Mouse (Mus musculus) WW6 (cell line): ENCODE results near the gene Gpr137b.
"Not testable (repeated sequence)": the region's sequence is repeated elsewhere in the genome, so short reads cannot be mapped to it uniquely, and the experiment has no call there.

ENCODE experiments used
- DNase-seq: peaks from one replicate; pipeline ENCODE4 v3.0.0-alpha.2; 2013; ENCODE audit warnings: low read depth, low spot score

The Gpr137b gene

GRCm38 (mm10) chr13:13366371-13366770 lies 27.4 kb downstream of the Gpr137b start:
- DNase-seq = not testable (repeated sequence)

GRCm38 (mm10) chr13:13363536-13363935 lies 30.3 kb downstream of the Gpr137b start:
- not testable (repeated sequence) for DNase-seq

GRCm38 (mm10) chr13:13362261-13362660 lies 31.6 kb downstream of the Gpr137b start:
- DNase-seq = not testable (repeated sequence)

- not testable (repeated sequence) for DNase-seq
Measured at GRCm38 (mm10) chr13:13360045-13360444, 33.8 kb downstream of the Gpr137b start.

GRCm38 (mm10) chr13:13358602-13359001 lies 35.2 kb downstream of the Gpr137b start:
- not testable (repeated sequence) for DNase-seq

- not testable (repeated sequence) for DNase-seq
Measured at GRCm38 (mm10) chr13:13358097-13358496, 35.7 kb downstream of the Gpr137b start.

GRCm38 (mm10) chr13:13352113-13352512 lies 41.7 kb downstream of the Gpr137b start:
- DNase-seq = not testable (repeated sequence)

GRCm38 (mm10) chr13:13350681-13351080 lies 43.1 kb downstream of the Gpr137b start:
- not testable (repeated sequence) for DNase-seq

- no peak for DNase-seq
Measured at GRCm38 (mm10) chr13:13349288-13349687, 44.5 kb downstream of the Gpr137b start.

- not testable (repeated sequence) for DNase-seq
Measured at GRCm38 (mm10) chr13:13347634-13348412, 46.0 kb downstream of the Gpr137b start.

GRCm38 (mm10) chr13:13337361-13337760 lies 56.5 kb downstream of the Gpr137b start:
- not testable (repeated sequence) for DNase-seq

- DNase-seq = no peak
Measured at GRCm38 (mm10) chr13:13328876-13329275, 64.9 kb downstream of the Gpr137b start.
